Mouse (Mus musculus) kidney, embryonic 14.5 days (tissue): ENCODE data around the gene Rpl3l. TPM values are rescaled to one million over a fixed set of nuclear protein-coding genes. Genes with fewer than 3 reads are reported as not detected.

ENCODE experiments used
- ATAC-seq: fragments of 200-750 bp; cut with Nextera tagmentation; 2 replicates; pipeline ENCODE4 v1.8.0; 2017; ENCODE audit warnings: moderate number of reproducible peaks, mild to moderate bottlenecking, moderate TSS enrichment, moderate library complexity; ENCODE audit not compliant: low FRiP score, low TSS enrichment
- H3K27ac ChIP-seq: fragments of 300-500 bp; sonication (generic); 2 replicates; pipeline ENCODE4 v1.5.1; 2014; ENCODE audit warnings: low read depth, mild to moderate bottlenecking, low read length, moderate library complexity, mixed read lengths
- H3K27me3 ChIP-seq: fragments of 300-500 bp; sonication (generic); 2 replicates; pipeline ENCODE4 v1.6.1; 2014; ENCODE audit warnings: mild to moderate bottlenecking, low read length; ENCODE audit not compliant: control insufficient read depth, insufficient read depth
- H3K36me3 ChIP-seq: fragments of 300-500 bp; sonication (generic); 2 replicates; pipeline ENCODE4 v1.6.1; 2014; ENCODE audit warnings: low read length, mixed read lengths; ENCODE audit not compliant: control insufficient read depth, insufficient read depth
- H3K4me1 ChIP-seq: fragments of 300-500 bp; sonication (generic); 2 replicates; pipeline ENCODE4 v1.6.1; 2014; ENCODE audit warnings: low read length, mixed read lengths; ENCODE audit not compliant: control insufficient read depth, insufficient read depth
- H3K4me2 ChIP-seq: fragments of 300-500 bp; sonication (generic); replicated peaks from 2 replicates; pipeline ENCODE4 v1.6.1; 2014; ENCODE audit warnings: low read depth, mild to moderate bottlenecking, low read length
- H3K4me3 ChIP-seq: fragments of 300-500 bp; sonication (generic); 2 replicates; pipeline ENCODE4 v1.5.1; 2014; ENCODE audit warnings: mild to moderate bottlenecking, low read length
- H3K9ac ChIP-seq: fragments of 300-500 bp; sonication (generic); 2 replicates; pipeline ENCODE4 v1.6.1; 2014; ENCODE audit warnings: low read depth, mild to moderate bottlenecking, low read length, moderate library complexity
- H3K9me3 ChIP-seq: fragments of 300-500 bp; sonication (generic); 2 replicates; pipeline ENCODE4 v1.6.1; 2016; ENCODE audit warnings: low read length; ENCODE audit not compliant: control insufficient read depth
- WGBS: fragments of 180-500 bp; shearing (Covaris S2); extraction: QIAGEN DNeasy Blood & Tissue Kit; methylation state at CpG from one replicate; pipeline ENCODE4 v1.1.7; 2014; 5-methylcytosine and 5-hydroxymethylcytosine counted together
- polyA plus RNA-seq: library from polyadenylated mRNA; unstranded; fragments of >200 nt; fragmentation: Nextera tagmentation; extraction: Ambion mirVana; gene quantifications from 2 replicates; pipeline ENCODE4 v1.2.1, GENCODE M21; 2014

Rpl3l gene
- polyA plus RNA-seq, 1 experiment from 2014 or later, result not detected

- Histone ChIP-seq H3K4me2 (no peak overlapping the region), H3K9me3 (no peaks in the 10 kb centered on the region), H3K36me3 (peaks cover 15% of the 10 kb centered on the region; the same call in 1 of the 2 replicates), H3K9ac (no peak overlapping the region), H3K4me1 (no peaks in the 10 kb centered on the region; the same call in 1 of the 2 replicates), H3K27ac (no peak overlapping the region), H3K27me3 (no peaks in the 10 kb centered on the region), H3K4me3 (no peak overlapping the region)
- WGBS, result 72% methylated on average over 5 of the region's 5 CpGs
- no peak for ATAC-seq
Measured at GRCm38 (mm10) chr17:24743896-24744295, 16.3 kb downstream of the Rpl3l start.

GRCm38 (mm10) chr17:24744381-24744780 lies 16.8 kb downstream of the Rpl3l start:
- no peak for ATAC-seq
- Histone ChIP-seq H3K36me3 (peaks cover 15% of the 10 kb centered on the region; the same call in 1 of the 2 replicates), H3K4me2 (no peak overlapping the region), H3K27me3 (no peaks in the 10 kb centered on the region), H3K4me3 (no peak overlapping the region), H3K9me3 (no peaks in the 10 kb centered on the region), H3K27ac (no peak overlapping the region), H3K9ac (no peak overlapping the region), H3K4me1 (no peaks in the 10 kb centered on the region; the same call in 1 of the 2 replicates)
- WGBS, result 69% methylated on average over 3 of the region's 3 CpGs

GRCm38 (mm10) chr17:24745526-24746497 lies 18.2 kb downstream of the Rpl3l start:
- 20% methylated on average over 7 of the region's 7 CpGs for WGBS
- Histone ChIP-seq H3K27me3 (peaks cover 10% of the 10 kb centered on the region), H3K4me3 (no peak overlapping the region), H3K4me1 (no peaks in the 10 kb centered on the region; the same call in 1 of the 2 replicates), H3K4me2 (no peak overlapping the region), H3K27ac (no peak overlapping the region), H3K36me3 (peaks cover 7% of the 10 kb centered on the region; the same call in 1 of the 2 replicates), H3K9me3 (no peaks in the 10 kb centered on the region), H3K9ac (no peak overlapping the region; the same call in 1 of the 2 replicates)
- peak; percentile 79 for ATAC-seq

GRCm38 (mm10) chr17:24746986-24747385 lies 19.4 kb downstream of the Rpl3l start:
- Histone ChIP-seq H3K9me3 (no peaks in the 10 kb centered on the region), H3K36me3 (peaks cover 3% of the 10 kb centered on the region; the same call in 1 of the 2 replicates), H3K4me1 (peaks cover 4% of the 10 kb centered on the region; the same call in 1 of the 2 replicates), H3K4me3 (no peak overlapping the region), H3K27ac (no peak overlapping the region), H3K9ac (no peak overlapping the region), H3K27me3 (peaks cover 20% of the 10 kb centered on the region), H3K4me2 (no peak overlapping the region)
- ATAC-seq, result peak; percentile 26
- WGBS, result 38% methylated on average over 4 of the region's 4 CpGs

- peaks cover 39% of the 10 kb centered on the region for H3K27me3 ChIP-seq
Measured at GRCm38 (mm10) chr17:24751528-24751927, 23.9 kb downstream of the Rpl3l start.

GRCm38 (mm10) chr17:24752415-24753394 lies 25.1 kb downstream of the Rpl3l start, which contains the start of gene Hs3st6:
TSS of gene Hs3st6 (plus strand) at chr17:24752988.
- peaks cover 39% of the 10 kb centered on the region for H3K27me3 ChIP-seq

More at GRCm38 (mm10) chr17:24751528-24751927, 23.9 kb downstream of the Rpl3l start:
- Histone ChIP-seq H3K4me1 (peaks cover 14% of the 10 kb centered on the region), H3K9me3 (no peaks in the 10 kb centered on the region), H3K9ac (no peak overlapping the region), H3K4me2 (no peak overlapping the region), H3K4me3 (no peak overlapping the region), H3K36me3 (no peaks in the 10 kb centered on the region), H3K27ac (no peak overlapping the region)
- no peak for ATAC-seq
- 28% methylated on average over 4 of the region's 4 CpGs for WGBS

GRCm38 (mm10) chr17:24757394-24757793 lies 29.8 kb downstream of the Rpl3l start:
- no peak overlapping the region for H3K27ac ChIP-seq

More at GRCm38 (mm10) chr17:24752415-24753394, 25.1 kb downstream of the Rpl3l start, which contains the start of gene Hs3st6:
- H3K9me3 ChIP-seq, result no peaks in the 10 kb centered on the region
- WGBS, result under 1% methylated on average over 79 of the region's 82 CpGs
- H3K4me1 ChIP-seq, result peaks cover 14% of the 10 kb centered on the region; the same call in 1 of the 2 replicates
- peak within 1 kb of the TSS; percentile 66 for H3K9ac ChIP-seq
- no peaks in the 10 kb centered on the region for H3K36me3 ChIP-seq
- H3K4me3 ChIP-seq, result peak within 1 kb of the TSS; percentile 62
- peak within 1 kb of the TSS; percentile 98 for H3K4me2 ChIP-seq
- peak; percentile 89 for ATAC-seq
- no peak within 1 kb of the TSS for H3K27ac ChIP-seq

GRCm38 (mm10) chr17:24761121-24761520 lies 33.5 kb downstream of the Rpl3l start:
- 29% methylated on average over 5 of the region's 5 CpGs for WGBS
- H3K27me3 ChIP-seq, result 0 out of 2 replicates have a peak, but pooled peaks cover 2% of the 10 kb centered on the region
- no peak overlapping the region for H3K4me2 ChIP-seq
- no peaks in the 10 kb centered on the region for H3K9me3 ChIP-seq
- H3K27ac ChIP-seq, result peak overlapping the region; percentile 61; the same call in 1 of the 2 replicates
- H3K9ac ChIP-seq, result no peak overlapping the region
- peak; percentile 25; the same call in 1 of the 2 replicates for ATAC-seq
- no peaks in the 10 kb centered on the region for H3K36me3 ChIP-seq
- H3K4me3 ChIP-seq, result no peak overlapping the region
- H3K4me1 ChIP-seq, result peaks cover 38% of the 10 kb centered on the region

More at GRCm38 (mm10) chr17:24757394-24757793, 29.8 kb downstream of the Rpl3l start:
- H3K27me3 ChIP-seq, result peaks cover 16% of the 10 kb centered on the region
- no peak overlapping the region for H3K4me3 ChIP-seq
- peaks cover 20% of the 10 kb centered on the region for H3K4me1 ChIP-seq
- WGBS, result 67% methylated on average over 1 of the region's 1 CpGs
- H3K9me3 ChIP-seq, result no peaks in the 10 kb centered on the region
- ATAC-seq, result peak; percentile 65
- no peaks in the 10 kb centered on the region for H3K36me3 ChIP-seq
- no peak overlapping the region for H3K4me2 ChIP-seq
- no peak overlapping the region for H3K9ac ChIP-seq
